20 mouse cellular contexts compared by ENCODE assay signal in genomic region chr13:57741186-57741585, GRCm38 (mm10).
DNase-seq lines count a peak whose midpoint lies in the region; ATAC-seq and TF ChIP-seq lines count a peak whose summit lies in the region.
"Had no signal": no experiment of that assay in that cellular context is flagged by ENCODE, and none has a peak within 500 bp of the region (broad histone marks: within the 10 kb centered on the region; RNA-seq: fewer than 3 reads in every experiment).

No protein-coding gene starts in this region.

- H3K9ac ChIP-seq in midbrain, embryonic 12.5 days (replicated peaks) = no peak overlapping the region
- no peak overlapping the region for H3K9ac ChIP-seq in midbrain, embryonic 11.5 days (ENCODE audit: low read length)
- H3K9ac ChIP-seq in embryonic facial prominence, embryonic 12.5 days = no peak overlapping the region
- no peak overlapping the region for H3K9ac ChIP-seq in stomach, embryonic 16.5 days (ENCODE audit: low read length)
- H3K9ac ChIP-seq: embryonic facial prominence, embryonic 15.5 days; heart, embryonic 15.5 days; lung, embryonic 14.5 days; neural tube, embryonic 13.5 days had no signal

- TF ChIP-seq POLR2A in kidney, adult 2 months (IDR thresholded peaks at IDR 0.05; ENCODE audit: low read depth, low read length) = no peak
- no peak for TF ChIP-seq POLR2A in lung, adult 2 months (IDR thresholded peaks at IDR 0.05; ENCODE audit: borderline replicate concordance, extremely low read depth, low read depth, low read length)

- ATAC-seq in midbrain, embryonic 12.5 days (ENCODE audit: low FRiP score, low read depth) = no peak
- ATAC-seq in midbrain, embryonic 11.5 days (ENCODE audit: low FRiP score) = no peak
- ATAC-seq in embryonic facial prominence, embryonic 12.5 days (ENCODE audit: insufficient number of reproducible peaks, insufficient read depth, low FRiP score, low TSS enrichment) = no peak
- no peak; the same call in 1 of the 2 replicates for ATAC-seq in stomach, embryonic 16.5 days (ENCODE audit: insufficient read depth, low FRiP score)
- ATAC-seq: inflammation-experienced regulatory T-cells, adult 6 months had no signal

- H3K27me3 ChIP-seq in heart, embryonic 10.5 days (ENCODE audit: insufficient read depth, poor library complexity, severe bottlenecking) = 0 out of 2 replicates have a peak, but pooled peaks cover 6% of the 10 kb centered on the region
- no peaks in the 10 kb centered on the region for H3K27me3 ChIP-seq in midbrain, embryonic 12.5 days
- H3K27me3 ChIP-seq in midbrain, embryonic 11.5 days (ENCODE audit: control insufficient read depth, insufficient read depth, low read length) = no peaks in the 10 kb centered on the region
- H3K27me3 ChIP-seq in embryonic facial prominence, embryonic 12.5 days = no peaks in the 10 kb centered on the region
- H3K27me3 ChIP-seq in stomach, embryonic 16.5 days (ENCODE audit: control insufficient read depth, insufficient read depth, low read length) = no peaks in the 10 kb centered on the region
- no peaks in the 10 kb centered on the region for H3K27me3 ChIP-seq in kidney, adult 2 months (replicated peaks; ENCODE audit: control insufficient read depth, insufficient read depth, low read length)
- H3K27me3 ChIP-seq: embryonic facial prominence, embryonic 15.5 days; heart, embryonic 15.5 days; neural tube, embryonic 13.5 days had no signal

- intact Hi-C loops in heart, postnatal 25 days (cut with DNase I) = no loop called here

- H3K9me3 ChIP-seq in heart, embryonic 10.5 days = no peaks in the 10 kb centered on the region
- no peaks in the 10 kb centered on the region for H3K9me3 ChIP-seq in midbrain, embryonic 12.5 days
- H3K9me3 ChIP-seq in midbrain, embryonic 11.5 days (ENCODE audit: control insufficient read depth, low read length) = no peaks in the 10 kb centered on the region
- H3K9me3 ChIP-seq in embryonic facial prominence, embryonic 12.5 days = no peaks in the 10 kb centered on the region
- no peaks in the 10 kb centered on the region for H3K9me3 ChIP-seq in stomach, embryonic 16.5 days (replicated peaks; ENCODE audit: control insufficient read depth, low read length)
- H3K9me3 ChIP-seq: embryonic facial prominence, embryonic 15.5 days; heart, embryonic 15.5 days; neural tube, embryonic 13.5 days had no signal

- H3K4me3 ChIP-seq in heart, embryonic 10.5 days = no peak overlapping the region
- H3K4me3 ChIP-seq in midbrain, embryonic 12.5 days = no peak overlapping the region
- no peak overlapping the region for H3K4me3 ChIP-seq in midbrain, embryonic 11.5 days (ENCODE audit: low read depth, low read length)
- H3K4me3 ChIP-seq in embryonic facial prominence, embryonic 12.5 days = no peak overlapping the region
- H3K4me3 ChIP-seq in stomach, embryonic 16.5 days (replicated peaks; ENCODE audit: low read length) = no peak overlapping the region
- H3K4me3 ChIP-seq in kidney, adult 2 months (ENCODE audit: insufficient read depth, low read depth, low read length) = no peak overlapping the region
- H3K4me3 ChIP-seq in lung, adult 2 months (replicated peaks; ENCODE audit: extremely low read depth, low read depth, low read length) = no peak overlapping the region
- H3K4me3 ChIP-seq: embryonic facial prominence, embryonic 15.5 days; heart, adult 2 months; heart, embryonic 15.5 days; neural tube, embryonic 13.5 days had no signal

- no peak for TF ChIP-seq CTCF in kidney, adult 2 months (conservative IDR thresholded peaks at IDR 0.05; ENCODE audit: insufficient read depth, insufficient read length, low read depth, low read length)
- TF ChIP-seq CTCF in lung, adult 2 months (IDR thresholded peaks at IDR 0.05; ENCODE audit: insufficient read depth, low read length) = no peak

- no peak overlapping the region for H3K4me2 ChIP-seq in midbrain, embryonic 12.5 days (replicated peaks)
- no peak overlapping the region for H3K4me2 ChIP-seq in midbrain, embryonic 11.5 days
- H3K4me2 ChIP-seq in embryonic facial prominence, embryonic 12.5 days (replicated peaks) = no peak overlapping the region
- no peak overlapping the region for H3K4me2 ChIP-seq in stomach, embryonic 16.5 days (ENCODE audit: low read depth, low read length)
- H3K4me2 ChIP-seq: embryonic facial prominence, embryonic 15.5 days; heart, embryonic 15.5 days; liver, embryonic 11.5 days; lung, embryonic 14.5 days; neural tube, embryonic 13.5 days had no signal

- peaks cover 14% of the 10 kb centered on the region for H3K4me1 ChIP-seq in heart, embryonic 10.5 days
- H3K4me1 ChIP-seq in midbrain, embryonic 12.5 days = peaks cover 15% of the 10 kb centered on the region
- peaks cover 8% of the 10 kb centered on the region for H3K4me1 ChIP-seq in midbrain, embryonic 11.5 days (ENCODE audit: control insufficient read depth, insufficient read depth, low read length)
- peaks cover 41% of the 10 kb centered on the region for H3K4me1 ChIP-seq in embryonic facial prominence, embryonic 12.5 days
- H3K4me1 ChIP-seq in stomach, embryonic 16.5 days (ENCODE audit: control insufficient read depth, insufficient read depth, low read length) = no peaks in the 10 kb centered on the region
- no peaks in the 10 kb centered on the region for H3K4me1 ChIP-seq in kidney, adult 2 months (ENCODE audit: control insufficient read depth, insufficient read depth, low read length)
- no peaks in the 10 kb centered on the region for H3K4me1 ChIP-seq in lung, adult 2 months (ENCODE audit: control insufficient read depth, insufficient read depth, low read length)
- H3K4me1 ChIP-seq: heart, embryonic 15.5 days had no signal

- 74% methylated on average over 6 of the region's 6 CpGs for WGBS in heart, embryonic 10.5 days
- 72% methylated on average over 6 of the region's 6 CpGs for WGBS in midbrain, embryonic 12.5 days
- WGBS in midbrain, embryonic 11.5 days = 64% methylated on average over 6 of the region's 6 CpGs
- WGBS in embryonic facial prominence, embryonic 12.5 days = 66% methylated on average over 6 of the region's 6 CpGs
- 52% methylated on average over 6 of the region's 6 CpGs for WGBS in stomach, embryonic 16.5 days
- WGBS in kidney, adult 2 months = 79% methylated on average over 6 of the region's 6 CpGs
- WGBS in lung, adult 2 months = 83% methylated on average over 6 of the region's 6 CpGs

- no peak for DNase-seq in heart, embryonic 10.5 days (ENCODE audit: low spot score)
- no peak for DNase-seq in heart, postnatal 25 days (ENCODE audit: low spot score)
- DNase-seq in midbrain, embryonic 11.5 days (ENCODE audit: low spot score, missing footprints) = no peak
- DNase-seq in kidney, adult 2 months = no peak
- no peak for DNase-seq in lung, adult 2 months
- DNase-seq: B cell, adult 2 months; cerebellum, adult 9-11 months; gastrocnemius, postnatal 25 days; heart, adult 2 months; lung, embryonic 14.5 days; lung, postnatal 36 days; thymus, postnatal 14 days had no signal

- H3K36me3 ChIP-seq in heart, embryonic 10.5 days = no peaks in the 10 kb centered on the region
- H3K36me3 ChIP-seq in midbrain, embryonic 12.5 days = no peaks in the 10 kb centered on the region
- no peaks in the 10 kb centered on the region for H3K36me3 ChIP-seq in midbrain, embryonic 11.5 days (ENCODE audit: control insufficient read depth, insufficient read depth, low read length)
- no peaks in the 10 kb centered on the region for H3K36me3 ChIP-seq in embryonic facial prominence, embryonic 12.5 days
- no peaks in the 10 kb centered on the region for H3K36me3 ChIP-seq in stomach, embryonic 16.5 days (ENCODE audit: control insufficient read depth, insufficient read depth, low read length)
- no peaks in the 10 kb centered on the region for H3K36me3 ChIP-seq in kidney, adult 2 months (ENCODE audit: control insufficient read depth, insufficient read depth, low read length)
- H3K36me3 ChIP-seq: embryonic facial prominence, embryonic 15.5 days; heart, embryonic 15.5 days; neural tube, embryonic 13.5 days had no signal

- peak overlapping the region; percentile 74 for H3K27ac ChIP-seq in heart, embryonic 10.5 days
- 0 out of 2 replicates have a peak overlapping the region, but pooled peaks have one; percentile 35 for H3K27ac ChIP-seq in midbrain, embryonic 12.5 days (replicated peaks)
- H3K27ac ChIP-seq in midbrain, embryonic 11.5 days (ENCODE audit: low read depth, low read length) = no peak overlapping the region
- 0 out of 2 replicates have a peak overlapping the region, but pooled peaks have one; percentile 46 for H3K27ac ChIP-seq in embryonic facial prominence, embryonic 12.5 days
- H3K27ac ChIP-seq in stomach, embryonic 16.5 days (ENCODE audit: low read length) = peak overlapping the region; percentile 14; the same call in 1 of the 2 replicates
- H3K27ac ChIP-seq in kidney, adult 2 months (ENCODE audit: insufficient read depth, low read depth, low read length) = no peak overlapping the region
- H3K27ac ChIP-seq: embryonic facial prominence, embryonic 15.5 days; heart, adult 2 months; heart, embryonic 15.5 days had no signal

Comparison
In these comparisons a context has a peak if more than half of its experiments do, and no peak if none do; other contexts are left out.
1. H3K27ac ChIP-seq: peak in heart, embryonic 10.5 days (single experiment), midbrain, embryonic 12.5 days (single experiment), embryonic facial prominence, embryonic 12.5 days (single experiment) and stomach, embryonic 16.5 days (single experiment); none in midbrain, embryonic 11.5 days (single experiment) and kidney, adult 2 months (single experiment).